Mouse (Mus musculus) colon, adult 2 months (tissue): ENCODE measurements around the gene Scrg1. TPM values are rescaled to one million over a fixed set of nuclear protein-coding genes. Genes with fewer than 3 reads are reported as not detected.

Experiments used
- polyA plus RNA-seq: library from polyadenylated mRNA; depleted of rRNA; stranded (reverse); fragments of >200 nt; gene quantifications from 2 replicates; pipeline ENCODE4 v1.2.3, GENCODE M21; 2012; rRNA removed

Gene Scrg1
- 0.43 TPM in 1 of 2 replicates, not detected in the other for polyA plus RNA-seq

DNA sequence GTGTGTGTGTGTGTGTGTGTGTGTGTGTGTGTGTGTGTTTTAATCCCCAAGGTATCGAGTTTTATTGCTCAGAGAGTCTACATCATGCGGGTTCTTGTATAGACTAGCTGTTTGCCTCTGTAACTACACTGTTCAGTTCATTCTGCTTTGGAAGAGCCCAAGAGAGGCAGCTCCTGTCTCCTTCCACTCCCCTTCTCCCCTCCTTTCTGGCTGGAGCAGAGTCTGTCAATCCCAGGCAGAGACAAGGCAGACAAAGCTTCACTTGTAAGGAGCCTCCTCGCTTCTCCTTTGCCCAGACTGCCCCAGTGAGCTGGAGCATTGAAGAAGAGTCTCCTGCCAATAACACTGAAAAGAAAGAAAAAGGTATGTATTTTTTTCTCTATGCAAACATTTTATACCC lies at the start of gene Scrg1:
Gene Scrg1, plus strand, starts transcription at position 159 of the 400 bp plus-strand sequence.

GRCm38 (mm10) chr8:57487441-57488155 lies 31.9 kb downstream of the Scrg1 start, which contains the start of gene Sap30:
Gene Sap30, minus strand, starts transcription at chr8:57487860.

DNA sequence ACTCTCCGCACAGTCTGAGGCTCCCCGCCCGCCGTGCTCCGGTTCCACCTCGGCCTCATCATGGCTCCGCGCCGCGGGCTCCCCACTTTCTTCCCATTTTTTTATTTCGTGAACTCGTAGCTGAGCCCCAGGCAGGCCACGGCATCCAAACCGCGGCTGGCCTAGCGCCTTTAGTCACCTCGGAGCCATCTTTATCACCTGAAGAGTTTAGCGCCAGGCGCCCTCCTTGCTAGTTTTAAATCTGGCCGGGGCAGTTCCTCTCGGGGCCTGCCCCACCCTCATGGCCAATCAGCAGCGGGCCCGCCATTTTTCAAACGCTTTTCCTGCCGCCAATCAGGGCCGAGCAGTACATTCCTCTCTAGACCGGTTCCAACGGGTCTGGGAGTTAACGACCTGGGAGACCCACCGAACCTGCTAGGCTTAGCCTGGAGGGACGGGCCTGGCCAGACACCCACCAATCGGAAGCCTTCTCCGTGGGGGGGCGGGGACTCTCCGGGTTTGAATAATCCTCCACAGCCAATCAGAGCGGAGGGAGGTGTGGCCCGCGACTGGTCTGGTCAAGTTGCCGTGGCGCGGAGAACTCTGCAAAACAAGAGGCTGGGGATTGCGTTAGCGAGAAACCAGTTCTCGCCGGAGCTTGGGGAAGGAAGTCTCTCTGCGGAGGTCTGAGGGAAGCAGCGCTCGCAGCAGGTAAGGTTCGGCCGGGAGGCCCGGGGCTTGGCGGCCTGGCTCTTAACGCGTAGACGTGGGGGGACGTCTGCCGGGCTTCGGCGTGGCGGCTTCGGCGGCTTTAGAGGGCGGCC lies 55.8 kb downstream of the Scrg1 start, which contains the start of gene Hmgb2:
Gene Hmgb2, plus strand, starts transcription at position 592 of the 803 bp plus-strand sequence.

Other genes starting within 250 kb of the Scrg1 start
- 16.0 and 17.0 TPM in 2 replicates for gene Hand2, start 134.9 kb upstream of the Scrg1 start, polyA plus RNA-seq
- gene Sap30, start 31.9 kb downstream of the Scrg1 start, polyA plus RNA-seq = 11.2 and 16.7 TPM in 2 replicates
- 10.5 and 15.4 TPM in 2 replicates for gene Hmgb2, start 56.0 kb downstream of the Scrg1 start, polyA plus RNA-seq
- 13.4 and 22.5 TPM in 2 replicates for gene Galnt7, start 197.1 kb downstream of the Scrg1 start, polyA plus RNA-seq